Mouse (Mus musculus) thymus, adult 2 months (tissue): ENCODE measurements around the gene Ssr1.

Experiments
- CTCF ChIP-seq: fragments of 200-500 bp; IDR thresholded peaks from 2 replicates; pipeline ENCODE4 v1.5.1; 2012; ENCODE audit warnings: mild to moderate bottlenecking, control low read depth, low read length, moderate library complexity, borderline replicate concordance; ENCODE audit not compliant: control insufficient read depth, poor library complexity, insufficient read depth; ENCODE audit errors: extremely low read depth
- POLR2A ChIP-seq: fragments of 200-500 bp; IDR thresholded peaks from 2 replicates; pipeline ENCODE4 v1.6.1; 2012; ENCODE audit warnings: mild to moderate bottlenecking, low read length, control low read depth, moderate library complexity; ENCODE audit not compliant: control insufficient read depth, poor library complexity, insufficient read depth; ENCODE audit errors: extremely low read depth

DNA sequence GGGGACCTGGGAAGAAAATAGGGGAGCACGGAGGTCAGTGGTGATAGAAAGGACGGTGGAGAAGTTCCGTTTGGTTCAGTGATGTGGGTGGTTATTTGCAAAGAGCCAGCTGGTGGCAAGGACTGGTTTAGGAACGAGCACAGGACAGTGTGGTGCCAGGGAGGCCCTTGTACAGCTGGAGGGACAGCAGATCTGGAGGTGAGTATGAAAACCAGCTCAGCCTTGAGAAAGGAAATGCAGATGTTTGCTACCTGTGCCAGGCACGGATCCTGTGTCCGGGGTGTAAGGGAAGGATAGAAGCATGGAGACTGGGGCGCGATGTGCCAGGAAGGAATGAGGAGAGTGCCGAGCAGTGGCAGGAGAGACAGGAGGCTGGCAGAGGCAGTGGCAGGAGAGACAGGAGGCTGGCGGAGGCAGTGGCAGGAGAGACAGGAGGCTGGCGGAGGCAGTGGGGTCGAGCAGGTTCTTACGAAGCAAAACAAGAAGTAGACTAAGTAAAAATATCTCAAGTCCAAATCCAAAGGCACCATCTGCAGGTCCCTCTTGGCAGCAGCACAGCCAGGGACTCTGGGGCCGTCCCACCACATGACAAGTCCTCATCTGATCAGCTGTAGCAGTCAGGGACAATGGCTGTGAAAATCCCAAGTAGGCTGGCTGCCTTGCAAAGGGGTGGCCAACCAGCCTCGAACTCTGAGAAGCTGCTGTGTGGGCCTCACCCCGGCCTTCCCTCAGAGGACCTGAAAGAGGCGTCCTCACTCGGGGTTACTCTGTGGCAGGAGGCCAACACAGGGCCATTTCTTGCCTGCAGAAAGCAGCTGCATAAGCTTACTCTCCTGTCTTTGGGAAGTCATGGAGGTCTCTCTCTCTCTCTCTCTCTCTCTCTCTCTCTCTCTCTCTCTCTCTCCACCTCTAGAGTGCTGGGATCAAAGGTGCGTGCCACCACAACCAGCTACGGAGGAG lies 29.6 kb downstream of the Ssr1 start:
- no peak for TF ChIP-seq CTCF
- no peak for TF ChIP-seq POLR2A
